Mouse (Mus musculus) megakaryocyte, adult 5-6 weeks (primary cell): ENCODE measurements around the gene Gucy1a1. TPM values are rescaled to one million over a fixed set of nuclear protein-coding genes. Genes with fewer than 3 reads are reported as not detected.

Source experiments
- ATAC-seq: 2 replicates; pipeline ENCODE4 v1.8.0; 2016; ENCODE audit warnings: mild to moderate bottlenecking, inconsistent platforms; ENCODE audit not compliant: poor library complexity, severe bottlenecking
- total RNA-seq, 2 experiments: library from RNA; stranded (forward) in 1 of 2; stranded (reverse) in 1 of 2; fragments of 153-499, 151-499 nt in 1 of 2; fragments of 221-1000, 200-1000 nt in 1 of 2; gene quantifications; 2 replicates each; pipeline versions ENCODE4 v1.2.3 to v1.2.4; 2015 to 2017

The Gucy1a1 gene
- total RNA-seq, 2 experiments from 2014 or later = 0.04 TPM; not detected in 1

- no peak for ATAC-seq
These were observed 48.8 kb downstream of the Gucy1a1 start for GRCm38 (mm10) chr3:82096801-82097200.

DNA sequence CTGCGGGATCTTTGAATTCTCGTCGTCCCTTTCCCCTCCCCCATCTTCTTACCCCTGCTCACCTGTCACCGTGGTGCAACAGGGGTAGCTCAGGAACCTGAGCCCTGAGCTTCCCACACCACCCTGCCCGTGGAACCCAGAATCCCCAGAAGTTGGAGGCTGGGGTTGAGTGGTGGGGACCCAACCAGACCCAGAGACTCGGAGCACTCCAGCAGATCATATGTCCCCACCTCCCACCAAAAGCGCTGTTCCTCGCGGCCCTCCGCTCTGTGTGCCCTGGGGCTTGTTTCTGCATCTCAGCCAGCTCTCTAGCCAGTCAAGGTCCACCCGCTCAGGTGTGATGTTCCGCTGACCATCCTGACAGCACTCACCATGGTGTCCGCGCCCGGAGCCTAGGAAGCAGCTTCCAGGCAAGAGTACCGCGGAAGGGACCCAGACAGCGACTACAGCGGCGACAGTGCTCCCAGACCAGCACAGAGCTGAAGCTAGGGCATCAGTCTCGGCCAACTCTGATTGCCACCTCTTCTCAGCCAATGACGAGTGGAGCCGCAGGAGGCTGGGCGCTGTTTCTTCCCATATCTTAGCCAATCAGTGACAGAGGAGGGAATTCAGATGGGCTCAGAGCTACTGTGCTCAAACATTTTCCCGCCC, 71.3 kb downstream of the Gucy1a1 start, which contains the start of gene Gucy1b1:
TSS of gene Gucy1b1 (minus strand) at position 489 of the 651 bp plus-strand sequence.
- peak; percentile 18; the same call in 1 of the 2 replicates for ATAC-seq

DNA sequence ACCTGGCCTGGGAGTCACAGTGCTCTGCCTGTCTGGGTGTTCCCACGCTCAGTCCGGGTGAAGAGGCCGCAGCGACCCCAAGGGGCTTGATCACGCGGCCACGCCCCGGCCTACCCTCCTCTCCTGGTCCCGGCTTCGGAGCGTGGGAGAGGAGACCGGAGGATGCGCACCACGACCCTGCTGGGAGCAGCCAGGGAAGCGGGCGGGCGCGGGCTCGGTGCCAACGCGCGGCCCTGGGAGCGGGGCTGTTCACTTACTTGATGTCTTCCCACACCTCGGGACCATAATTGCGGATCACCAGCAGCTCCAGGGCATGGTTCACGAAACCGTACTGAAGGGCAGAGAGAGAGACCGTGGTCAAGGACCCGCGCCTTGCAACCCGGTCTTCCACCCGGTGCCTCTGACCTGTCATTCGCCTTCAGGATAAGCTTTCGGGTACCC, 71.8 kb downstream of the Gucy1a1 start:
- ATAC-seq = no peak

GRCm38 (mm10) chr3:82067830-82068229, 77.8 kb downstream of the Gucy1a1 start:
- no peak for ATAC-seq

DNA sequence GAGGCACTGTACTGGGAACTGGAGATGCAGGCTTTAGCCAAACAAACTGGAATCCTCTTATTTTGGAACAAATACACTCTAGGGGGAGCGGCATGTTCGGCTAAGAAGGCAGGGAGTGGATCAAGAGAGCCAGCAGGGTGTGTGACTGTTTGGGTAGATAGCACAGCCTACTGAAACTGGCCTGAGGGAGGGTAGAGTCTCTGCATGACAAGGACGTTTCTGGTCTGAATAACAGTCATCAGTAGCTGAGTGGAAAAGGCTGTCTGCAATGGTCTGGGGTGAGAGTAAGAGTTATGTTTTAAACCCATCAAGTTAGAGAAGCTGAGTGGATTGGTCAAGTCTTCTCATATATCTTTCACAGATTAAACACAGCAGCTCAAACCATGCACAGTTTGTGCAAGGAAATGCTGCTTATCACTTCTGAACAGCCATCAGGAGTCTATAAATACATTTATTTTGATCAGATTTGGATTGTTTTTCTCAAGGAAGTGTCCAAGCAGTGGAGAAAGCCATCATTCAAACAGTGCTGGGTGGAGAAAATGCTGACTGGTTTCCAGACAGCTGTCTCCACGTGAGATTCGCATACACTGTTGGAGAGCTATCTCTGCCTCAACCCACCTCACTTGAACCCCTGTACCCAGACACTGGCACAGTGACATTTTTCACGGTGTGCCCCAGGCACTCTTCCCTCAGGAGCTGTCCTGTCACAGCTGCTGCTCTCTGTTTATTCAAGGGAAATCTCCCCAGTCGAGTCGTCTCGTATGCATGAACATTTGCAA, 84.0 kb downstream of the Gucy1a1 start:
- ATAC-seq = no peak

DNA sequence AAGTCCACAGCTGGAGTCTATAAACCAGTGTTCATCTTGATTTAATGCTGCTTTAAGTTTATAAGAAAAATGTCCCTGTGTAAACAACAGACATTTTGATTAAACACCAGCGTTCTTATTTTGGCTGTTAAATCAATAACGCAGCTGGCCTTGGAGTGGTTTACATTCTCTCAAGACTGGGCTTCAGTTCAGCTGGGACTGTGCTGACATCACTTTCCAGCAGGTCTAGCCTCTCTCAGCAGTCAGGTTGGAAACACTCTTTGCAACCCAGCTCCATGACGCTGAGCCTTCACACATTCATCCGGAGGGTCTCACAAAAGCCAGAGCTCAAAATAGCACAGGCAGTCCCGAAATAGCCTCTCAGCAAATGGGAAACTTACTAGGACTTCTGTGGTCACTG, 88.4 kb downstream of the Gucy1a1 start:
- ATAC-seq = no peak

GRCm38 (mm10) chr3:82054283-82054974, 91.2 kb downstream of the Gucy1a1 start:
- no peak for ATAC-seq

DNA sequence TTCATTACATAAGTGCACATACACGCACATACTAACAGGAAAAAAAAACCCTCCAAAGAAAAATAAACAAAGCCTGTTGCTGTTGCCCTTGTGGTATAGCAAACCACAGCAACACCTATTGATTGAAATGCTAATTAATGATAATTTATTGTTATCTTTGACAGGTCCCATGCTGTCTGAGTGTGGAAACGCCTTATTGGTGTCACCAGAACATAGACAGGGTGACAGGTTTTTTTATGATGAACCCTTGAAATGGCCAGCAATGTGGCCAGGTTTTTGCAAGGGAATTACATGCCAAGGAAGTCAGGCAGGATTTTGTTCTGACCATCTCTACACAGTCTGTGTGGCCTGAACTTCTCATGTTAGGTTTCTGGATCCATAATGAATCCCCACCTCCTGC, 93.6 kb downstream of the Gucy1a1 start:
- no peak for ATAC-seq

GRCm38 (mm10) chr3:82051468-82051867, 94.1 kb downstream of the Gucy1a1 start:
- ATAC-seq = no peak

DNA sequence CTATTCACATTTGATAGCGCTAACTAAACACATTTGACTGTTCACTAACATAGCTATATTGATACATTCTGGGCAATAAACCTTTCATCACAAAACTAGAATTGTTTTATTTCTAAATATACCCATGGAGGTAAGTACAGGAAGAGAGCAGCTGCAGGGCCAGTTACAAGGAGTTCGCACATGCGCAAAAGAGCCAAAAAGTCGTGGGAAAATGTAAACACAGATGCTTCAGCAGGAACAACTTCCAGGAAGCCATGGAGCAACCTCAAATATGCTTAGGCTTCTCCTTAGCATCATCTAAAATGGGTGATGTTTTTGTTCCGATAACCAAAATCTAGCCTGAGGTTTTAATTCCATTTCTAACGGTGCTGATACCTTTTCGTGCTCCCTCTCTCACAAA, 96.9 kb downstream of the Gucy1a1 start:
- no peak for ATAC-seq

DNA sequence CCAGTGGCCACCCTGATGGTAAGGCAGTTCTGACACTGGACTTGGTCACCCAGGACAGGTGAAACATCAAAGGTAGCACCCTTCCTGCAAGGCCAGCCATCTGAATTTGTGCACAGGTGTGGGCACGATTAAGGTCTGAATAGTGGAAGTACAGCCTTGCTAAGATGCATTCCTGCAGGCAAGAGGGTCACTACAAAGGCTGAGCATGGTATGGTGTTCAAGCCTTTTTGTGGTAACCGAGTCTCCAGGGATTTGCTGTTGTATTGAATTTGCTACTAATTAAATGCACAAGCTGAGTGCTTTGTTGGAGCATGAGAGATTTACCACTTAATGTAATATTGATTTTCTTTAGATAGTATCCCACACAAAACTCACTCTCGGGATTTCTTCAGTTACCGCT, 97.5 kb downstream of the Gucy1a1 start:
- ATAC-seq = no peak

DNA sequence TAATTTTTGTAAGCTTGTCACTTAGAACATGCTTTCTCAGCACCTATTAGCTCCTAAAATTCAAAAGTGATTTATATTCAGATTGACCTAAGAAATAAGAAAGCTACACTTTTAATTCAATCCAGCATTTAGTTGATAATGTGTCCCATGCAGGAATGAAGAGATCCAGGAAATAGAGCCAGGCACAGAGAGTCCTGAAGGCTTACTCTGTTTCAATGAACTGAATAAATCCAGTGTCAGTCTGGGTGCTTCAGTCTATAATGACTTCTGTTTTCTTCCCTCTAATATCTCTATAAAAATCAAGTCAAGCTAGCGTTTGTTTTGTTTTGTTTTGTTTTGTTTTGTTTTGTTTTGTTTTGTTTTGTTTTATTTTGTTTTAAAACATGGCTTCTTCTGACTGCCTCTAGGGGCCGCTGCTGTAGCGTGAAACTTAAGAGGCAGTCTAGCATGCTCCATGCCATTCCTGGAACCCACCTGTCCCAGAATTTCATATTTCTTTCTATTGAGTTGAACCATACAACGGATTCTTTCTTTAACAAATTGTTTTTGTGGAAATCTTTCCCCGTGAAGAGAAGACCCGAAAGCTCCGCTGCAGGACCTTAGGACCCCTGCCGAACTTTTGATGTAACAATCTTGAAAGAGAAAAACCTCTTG, 98.4 kb downstream of the Gucy1a1 start:
- no peak for ATAC-seq

DNA sequence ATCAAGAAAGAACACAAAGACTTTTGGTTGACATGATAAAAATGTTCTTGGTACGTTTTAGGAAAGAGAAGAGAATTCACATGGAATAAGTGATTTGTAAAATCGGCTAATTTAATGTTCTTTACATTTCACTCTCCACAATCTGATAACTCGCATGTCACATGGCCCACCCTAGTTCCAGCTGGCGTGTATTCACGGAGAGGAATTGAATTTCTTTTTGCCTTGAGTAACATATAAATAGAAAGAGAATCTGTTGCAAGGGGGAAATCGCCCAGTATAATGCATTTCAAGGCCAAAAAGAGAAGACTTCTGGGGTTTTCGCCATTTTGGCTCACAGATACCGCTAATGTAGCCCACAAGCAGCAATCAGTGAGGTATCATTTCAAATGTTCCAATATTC, 99.5 kb downstream of the Gucy1a1 start:
- ATAC-seq = no peak

DNA sequence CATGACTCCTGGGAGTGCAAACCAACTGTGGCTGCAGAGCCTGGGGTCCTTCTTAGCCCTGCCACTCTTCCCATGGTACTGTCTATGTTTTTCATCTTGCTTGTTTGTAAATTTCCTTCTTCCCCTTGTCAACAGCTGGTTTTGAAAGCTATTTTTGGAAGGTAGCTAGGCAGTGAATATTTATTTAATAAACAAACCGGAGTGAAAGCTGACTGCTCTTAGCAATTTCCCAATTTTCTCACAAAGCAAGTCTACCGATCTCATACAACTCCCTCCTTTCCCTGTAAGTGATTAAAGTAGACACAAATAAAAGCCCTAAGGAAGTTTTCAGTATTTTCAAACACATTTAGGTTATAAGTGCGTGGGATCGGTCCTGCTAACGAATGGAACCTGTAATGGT, 100.7 kb downstream of the Gucy1a1 start:
- no peak for ATAC-seq

- ATAC-seq = no peak
These were observed 101.9 kb downstream of the Gucy1a1 start for GRCm38 (mm10) chr3:82043676-82044075.

Other genes starting within 250 kb of the Gucy1a1 start
- gene Ctso, start 213.2 kb downstream of the Gucy1a1 start, total RNA-seq (2015) = 11.4 and 12.4 TPM in 2 replicates
- gene Ctso, start 213.2 kb downstream of the Gucy1a1 start, total RNA-seq (2017) = 8.8 and 11.9 TPM in 2 replicates
- gene Tdo2, start 169.6 kb downstream of the Gucy1a1 start, total RNA-seq (2015) = not detected in 2 replicates
- gene Tdo2, start 169.6 kb downstream of the Gucy1a1 start, total RNA-seq (2017) = not detected in 2 replicates
- gene Asic5, start 163.5 kb downstream of the Gucy1a1 start, total RNA-seq (2015) = not detected in 2 replicates
- gene Asic5, start 163.5 kb downstream of the Gucy1a1 start, total RNA-seq (2017) = not detected in 2 replicates
- not detected in 2 replicates for gene Gucy1b1, start 71.1 kb downstream of the Gucy1a1 start, total RNA-seq (2015)
- gene Gucy1b1, start 71.1 kb downstream of the Gucy1a1 start, total RNA-seq (2017) = not detected in 2 replicates
- gene Map9, start 212.3 kb upstream of the Gucy1a1 start, total RNA-seq (2015) = 0.16 TPM in 1 of 2 replicates, not detected in the other
- gene Map9, start 212.3 kb upstream of the Gucy1a1 start, total RNA-seq (2017) = not detected in 2 replicates